Mouse (Mus musculus): Measurements from ENCODE around the gene Gabrd. TPM values are rescaled to one million over a fixed set of nuclear protein-coding genes. Genes with fewer than 3 reads are reported as not detected.

Gene Gabrd
- not detected for total RNA-seq (2023)

DNA sequence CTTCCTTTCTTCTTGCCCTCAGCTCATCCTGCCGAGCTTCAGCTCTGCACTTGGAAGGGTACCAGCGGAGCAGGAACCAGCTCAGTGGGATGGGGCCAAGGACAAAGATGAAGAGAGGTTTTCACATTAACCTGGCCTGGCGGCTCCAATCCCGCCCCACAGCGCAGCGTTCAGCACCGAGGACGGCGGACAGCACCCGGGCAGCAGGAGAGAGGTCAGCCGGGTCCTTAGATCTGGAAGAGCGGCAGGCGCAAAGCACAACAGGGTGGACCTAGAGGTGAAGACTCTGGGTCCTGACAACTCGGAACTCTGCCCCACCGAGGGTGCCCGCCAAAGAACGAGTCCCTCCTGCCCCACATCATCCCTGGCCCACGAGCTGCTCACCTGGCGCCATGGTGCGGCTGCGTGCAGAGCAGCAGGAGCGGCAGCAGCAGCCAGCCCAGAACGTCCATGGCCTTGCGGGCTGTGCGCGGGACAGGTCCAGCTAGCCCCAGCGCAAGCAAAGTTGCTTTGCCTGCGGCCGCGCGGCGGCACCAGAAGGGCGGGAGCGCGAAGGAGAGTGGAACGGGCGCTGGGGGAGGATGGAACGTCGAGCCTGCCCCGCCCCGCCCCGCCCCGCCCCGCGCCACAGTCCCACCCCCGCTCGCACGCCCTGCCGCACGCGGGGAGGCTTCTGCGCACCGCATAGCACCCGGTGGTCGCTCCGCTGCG, at the start of gene Gabrd:
Gabrd (minus strand) TSS at position 602 of the 711 bp plus-strand sequence.

DNA sequence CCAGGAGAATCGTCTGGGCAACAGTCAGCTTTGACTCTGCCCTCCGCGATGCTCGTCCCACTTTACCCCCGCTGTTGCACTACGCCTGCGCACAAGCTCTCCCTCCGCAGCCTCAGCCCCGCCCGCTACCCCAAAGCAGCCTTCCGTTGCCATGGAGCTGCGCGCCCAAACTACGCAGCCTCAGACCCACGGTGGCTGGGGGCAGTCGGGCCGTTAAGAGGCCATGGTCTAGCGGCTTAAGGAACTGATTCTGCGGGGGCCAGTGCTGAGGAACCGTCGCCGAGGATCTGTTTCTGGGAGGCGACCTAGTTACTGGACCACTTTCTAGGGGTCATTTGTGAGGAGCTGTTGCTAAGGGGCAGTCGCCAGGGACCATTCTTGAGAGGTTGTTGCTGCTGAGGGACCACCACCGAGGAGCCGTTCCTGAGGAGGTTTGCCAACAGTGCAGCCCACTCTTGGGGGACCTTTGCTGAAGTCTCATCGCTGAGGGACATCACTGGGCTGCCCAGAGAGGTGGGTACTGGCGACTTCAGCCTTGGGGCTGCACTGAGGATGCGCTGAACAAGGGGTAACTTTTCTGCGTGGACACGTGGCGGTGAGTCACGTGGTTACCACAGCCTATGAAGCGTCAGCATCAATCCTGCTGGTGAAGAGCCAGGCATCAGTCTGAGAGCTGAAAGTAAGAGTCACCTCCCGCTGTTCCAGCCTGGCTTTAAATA, 11.3 kb upstream of the Gabrd start, which contains the start of gene Cfap74:
Cfap74 (plus strand) TSS at position 133 of the 719 bp plus-strand sequence.

DNA sequence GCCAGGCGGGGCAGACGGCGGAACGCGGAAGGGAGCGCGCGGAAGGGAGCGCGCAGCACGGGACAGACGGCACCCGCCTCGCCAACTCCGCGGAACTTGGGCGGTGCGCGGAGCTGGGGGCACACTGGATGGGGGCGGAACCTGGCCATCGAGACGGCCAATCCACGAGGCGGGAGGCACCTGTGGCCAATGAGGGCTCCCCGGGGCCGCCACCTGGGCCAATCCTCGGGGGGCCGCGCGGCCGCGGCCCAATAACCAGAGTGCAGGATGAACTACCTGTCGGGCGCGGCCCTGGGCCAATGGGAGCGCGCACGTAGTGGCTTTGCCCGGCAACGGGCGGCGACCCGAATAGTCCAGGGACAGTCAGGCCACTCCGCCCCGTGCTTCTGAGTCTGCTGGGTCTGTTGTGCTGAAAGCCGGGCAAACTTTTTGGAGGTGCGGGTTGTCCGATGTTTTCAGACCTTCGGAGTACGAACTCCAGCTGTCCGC, 36.6 kb downstream of the Gabrd start, which contains the start of gene Prkcz:
Prkcz (minus strand) TSS at position 59 of the 489 bp plus-strand sequence.

Other genes with a start within 250 kb of the Gabrd start
- 157 TPM for gene Ski, start 175.5 kb downstream of the Gabrd start, total RNA-seq (2023)
- 55.4 TPM for gene Faap20, start 148.3 kb downstream of the Gabrd start, total RNA-seq (2023)
- gene Prkcz, start 36.8 kb downstream of the Gabrd start, total RNA-seq (2023) = 18.2 TPM
- 1.1 TPM for gene Cfap74, start 11.1 kb upstream of the Gabrd start, total RNA-seq (2023)
- gene Tmem52, start 71.0 kb upstream of the Gabrd start, total RNA-seq (2023) = not detected
- 256 TPM for gene Gnb1, start 93.2 kb upstream of the Gabrd start, total RNA-seq (2023)
- 54.8 TPM for gene Nadk, start 164.3 kb upstream of the Gabrd start, total RNA-seq (2023)
- 32.4 TPM for gene Slc35e2, start 203.3 kb upstream of the Gabrd start, total RNA-seq (2023)
- gene Cdk11b, start 226.7 kb upstream of the Gabrd start, total RNA-seq (2023) = 164 TPM
- not detected for gene Gm10563, start 247.3 kb upstream of the Gabrd start, total RNA-seq (2023)

Data from CD4-positive naive resting alpha-beta T cell, adult 57 days (primary cell).